Mouse (Mus musculus): ENCODE results near the gene Gpx7.

Gene Gpx7

GRCm38 (mm10) chr4:108406861-108407401 is at the start of gene Gpx7:
Gene Gpx7, minus strand, starts transcription at chr4:108406961.
- peak; percentile 48 for DNase-seq (ENCODE audit: low spot score)

DNA sequence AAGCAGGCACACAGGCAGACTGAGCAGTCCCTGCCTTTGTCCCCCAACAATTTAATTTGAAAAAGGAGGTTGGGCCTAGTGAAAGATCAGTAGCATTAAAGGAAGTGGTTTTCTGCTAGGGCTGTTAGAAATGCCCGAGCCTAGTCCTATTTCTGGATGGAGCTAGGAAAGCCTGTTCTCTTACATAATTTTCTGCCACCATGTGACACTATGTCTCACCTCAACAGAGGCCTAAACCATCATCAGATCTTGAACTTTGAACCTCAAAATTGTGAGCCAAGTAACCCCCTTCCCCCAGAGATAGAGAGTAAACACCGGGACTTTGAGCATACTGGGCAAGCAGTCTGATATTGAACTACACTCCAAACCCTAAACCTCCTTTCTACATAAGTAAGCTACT is 49.3 kb upstream of the Gpx7 start:
- no peak for DNase-seq (ENCODE audit: low spot score)

DNA sequence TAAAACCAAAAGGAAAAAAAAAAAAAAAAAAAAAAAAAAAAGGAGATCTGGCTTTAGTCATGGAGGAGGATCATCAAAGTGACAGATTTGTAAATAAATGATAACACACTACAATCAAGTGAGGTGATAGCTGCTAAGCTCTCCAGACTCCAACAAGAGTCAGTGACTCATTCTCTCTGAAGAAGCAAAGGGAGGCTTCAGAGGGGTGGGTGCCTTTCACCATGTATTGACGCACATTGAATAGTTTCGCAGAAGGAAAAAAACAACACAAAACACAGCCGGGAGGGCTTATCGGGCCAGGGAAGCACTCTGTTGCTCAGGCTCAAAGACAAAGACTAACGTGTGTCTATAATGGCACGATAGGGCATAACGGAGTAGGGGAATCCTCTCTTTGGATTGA is 41.3 kb upstream of the Gpx7 start:
- DNase-seq (ENCODE audit: low spot score): no peak

- DNase-seq (ENCODE audit: low spot score): no peak
Observed at GRCm38 (mm10) chr4:108438082-108438840, 31.5 kb upstream of the Gpx7 start.

DNA sequence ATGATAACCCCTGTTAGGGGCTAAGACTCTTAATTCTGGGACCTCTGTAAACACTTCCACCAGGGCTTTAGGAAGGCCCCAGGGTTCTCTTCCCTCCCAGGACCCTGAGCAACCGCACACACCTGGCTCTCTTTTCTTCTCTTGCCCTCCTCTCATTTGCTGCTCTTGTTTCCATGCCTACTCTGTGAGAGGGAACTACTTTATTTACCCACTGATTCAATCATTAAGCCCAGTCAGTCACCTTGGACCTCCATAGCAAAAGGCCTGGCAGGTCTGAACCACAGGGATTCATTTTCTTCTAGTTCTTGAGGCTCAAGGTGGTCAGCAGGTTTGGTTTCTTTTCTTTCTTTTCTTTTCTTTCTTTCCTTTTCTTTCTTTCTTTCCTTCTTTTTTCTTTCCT is 29.5 kb upstream of the Gpx7 start:
- no peak for DNase-seq (ENCODE audit: low spot score)

GRCm38 (mm10) chr4:108435646-108436045 is 28.9 kb upstream of the Gpx7 start:
- no peak for DNase-seq (ENCODE audit: low spot score)

DNA sequence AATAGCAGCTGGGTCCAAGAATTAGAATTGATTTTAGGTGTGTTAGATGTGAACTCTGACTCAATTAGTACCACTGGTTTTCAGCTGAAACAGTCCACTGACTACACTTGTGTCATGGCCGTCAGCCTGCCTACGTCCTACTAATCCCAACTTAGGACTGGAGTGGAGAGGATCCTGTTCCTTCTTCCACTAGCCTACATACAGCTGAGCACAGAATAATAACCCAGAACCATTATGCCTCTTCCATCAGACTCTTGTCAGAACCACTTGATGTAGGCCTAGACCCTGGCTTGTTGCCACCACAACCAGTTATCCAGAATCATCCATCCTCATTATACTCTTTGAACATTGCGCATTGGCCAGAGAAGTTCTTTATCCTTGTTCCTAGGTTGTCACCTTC is 28.0 kb upstream of the Gpx7 start:
- DNase-seq (ENCODE audit: low spot score): no peak

- DNase-seq (ENCODE audit: low spot score): no peak
Observed at GRCm38 (mm10) chr4:108434221-108434620, 27.5 kb upstream of the Gpx7 start.

DNA sequence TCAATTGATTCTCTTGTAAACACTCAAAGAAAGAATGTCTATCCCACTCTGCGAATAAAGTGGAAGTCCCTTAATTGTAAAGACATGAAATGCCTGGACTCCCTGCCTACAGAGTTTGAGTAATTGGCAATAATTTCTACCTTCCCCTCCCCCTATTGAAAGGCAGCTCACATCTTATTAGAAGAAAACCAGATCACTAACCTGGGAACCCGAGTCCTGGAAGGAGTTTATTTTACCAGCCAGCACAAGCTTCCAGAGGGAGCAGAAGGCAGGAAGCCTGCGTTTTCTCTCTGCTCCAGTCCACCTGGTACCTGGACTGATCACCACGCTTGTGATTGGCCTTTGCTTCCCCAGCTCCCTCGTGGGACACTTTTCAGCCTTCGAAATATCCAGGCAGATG is 26.6 kb upstream of the Gpx7 start:
- peak; percentile 49 for DNase-seq (ENCODE audit: low spot score)

- DNase-seq (ENCODE audit: low spot score): no peak
Observed at GRCm38 (mm10) chr4:108431561-108431936, 24.8 kb upstream of the Gpx7 start.

DNA sequence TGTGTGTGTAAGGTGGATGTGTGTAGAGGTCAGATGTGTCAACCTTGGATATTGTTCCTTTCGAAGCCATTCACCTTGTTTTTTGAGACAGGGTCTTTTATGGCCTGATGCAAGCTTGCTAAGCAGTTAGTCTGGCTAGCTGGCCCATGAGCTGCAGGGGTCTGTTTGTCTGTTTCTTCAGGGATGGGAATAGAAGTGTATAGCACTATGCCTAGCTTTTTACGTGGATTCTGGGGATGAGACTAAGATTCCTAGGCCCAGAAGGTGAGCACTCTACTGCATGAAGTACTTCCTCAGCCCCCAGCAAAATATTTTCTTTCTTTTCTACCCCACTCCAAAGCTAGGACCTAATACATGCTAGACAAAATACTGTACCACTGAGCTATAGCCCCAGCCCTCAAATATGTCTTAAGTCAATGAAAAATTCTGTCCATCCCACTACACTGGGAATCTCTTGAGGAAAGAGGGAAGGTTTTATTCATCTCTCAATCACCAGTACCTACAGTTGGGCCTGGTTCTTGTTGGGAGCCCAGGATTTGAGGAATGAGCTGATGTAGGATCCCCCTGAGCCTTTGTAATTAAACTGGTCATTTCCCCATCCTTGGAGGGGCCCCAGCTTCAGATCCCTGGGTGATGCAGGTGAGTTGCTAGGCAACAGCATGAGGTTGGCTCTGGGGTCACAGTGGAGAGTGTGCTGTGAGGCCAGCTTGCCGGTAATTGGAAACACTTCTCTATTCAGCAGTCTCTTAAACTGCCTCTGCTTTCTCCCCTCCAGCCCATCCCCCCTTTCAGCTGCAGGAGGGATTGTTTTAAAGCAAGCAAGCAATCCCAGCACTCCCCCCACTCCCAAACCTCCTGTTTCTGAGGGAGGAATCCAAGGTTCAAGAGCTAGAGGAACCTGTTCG is 24.1 kb upstream of the Gpx7 start:
- DNase-seq (ENCODE audit: low spot score): peak; percentile 91

GRCm38 (mm10) chr4:108428341-108428721 is 21.6 kb upstream of the Gpx7 start:
- no peak for DNase-seq (ENCODE audit: low spot score)

DNA sequence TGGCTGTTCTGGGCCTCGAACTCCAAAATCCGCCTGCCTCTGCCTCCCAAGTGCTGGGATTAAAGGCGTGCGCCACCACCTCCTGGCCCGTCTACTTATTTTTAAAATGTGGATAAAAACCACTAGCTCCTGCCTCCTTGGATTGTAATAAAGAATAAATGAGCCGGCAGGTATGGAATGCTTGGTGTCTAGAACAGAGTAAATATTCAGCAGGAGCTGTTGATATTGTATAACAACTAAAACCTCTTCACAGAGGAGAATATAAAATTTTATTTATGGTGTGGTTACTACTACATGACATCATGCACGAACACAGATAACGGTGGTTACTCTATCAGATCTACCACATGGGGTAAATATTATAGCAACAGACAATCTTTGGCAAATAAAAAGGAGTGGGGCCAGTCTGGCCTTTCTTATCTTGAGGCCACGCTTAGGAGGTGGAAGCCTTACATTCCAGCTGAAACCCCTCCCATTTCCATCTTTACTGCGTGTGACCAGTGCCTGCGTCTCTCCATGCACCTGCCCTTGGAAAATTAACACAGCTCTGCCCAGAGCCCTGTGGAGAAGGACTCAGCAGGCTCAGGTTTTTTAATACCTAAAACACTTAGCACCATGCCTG is 21.1 kb upstream of the Gpx7 start:
- DNase-seq (ENCODE audit: low spot score): no peak

DNA sequence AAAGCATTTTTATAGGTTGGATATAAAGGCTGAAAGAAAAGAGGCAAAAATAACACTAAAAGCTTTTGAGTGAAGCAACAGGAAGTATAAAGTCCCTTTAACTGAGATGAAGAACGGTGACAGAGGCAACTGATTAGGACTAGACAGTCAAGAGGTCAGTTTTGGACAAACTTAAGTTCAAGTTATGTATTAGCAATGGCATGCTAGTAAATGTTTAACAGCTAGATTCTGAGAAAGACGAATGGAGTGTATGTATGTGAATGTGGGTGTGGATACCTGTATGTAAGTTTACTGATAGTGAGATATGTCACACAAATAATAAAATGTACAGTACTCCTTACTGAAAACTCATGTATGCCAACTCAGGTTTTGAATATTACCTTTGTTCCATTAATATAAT is 17.8 kb upstream of the Gpx7 start:
- DNase-seq (ENCODE audit: low spot score): no peak

GRCm38 (mm10) chr4:108407621-108408020 is 860 bp upstream of the Gpx7 start:
- peak; percentile 50 for DNase-seq (ENCODE audit: low spot score)

DNA sequence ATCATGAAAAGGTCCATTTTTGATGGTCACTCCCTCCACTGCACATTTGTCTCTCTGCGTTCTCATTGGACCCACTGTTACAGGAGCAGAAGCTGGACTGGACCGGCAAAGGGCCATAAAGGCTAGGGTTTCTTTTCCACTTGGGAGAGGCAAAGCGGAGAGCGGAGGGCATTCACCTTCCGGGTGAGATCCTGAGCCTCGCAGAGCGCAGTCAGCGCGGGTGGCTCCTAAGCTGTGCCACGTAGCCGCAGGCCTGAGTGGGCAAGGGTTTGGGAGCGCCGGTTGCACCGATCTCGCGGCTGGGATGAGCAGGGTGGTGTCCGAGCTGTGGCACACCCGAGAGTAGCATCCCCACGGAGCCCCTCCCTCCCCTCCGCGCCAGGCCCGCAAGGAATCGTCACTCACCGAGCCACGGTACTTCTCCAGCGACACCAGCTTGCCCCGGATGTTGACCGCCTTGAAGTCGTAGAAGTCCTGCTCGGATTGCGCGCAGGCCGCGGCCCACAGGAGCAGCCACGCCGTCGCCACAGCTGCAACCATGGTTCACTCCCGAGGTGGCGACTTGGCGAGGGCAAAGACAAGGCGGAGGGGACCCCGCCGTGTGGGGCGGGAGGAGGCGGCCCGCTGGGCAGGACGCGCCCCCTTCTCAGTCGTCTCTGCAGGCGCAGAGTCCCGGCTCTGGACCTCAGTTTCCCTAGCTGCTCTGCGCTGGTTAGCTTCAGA is 462 bp downstream of the Gpx7 start:
- peak; percentile 65 for DNase-seq (ENCODE audit: low spot score)

DNA sequence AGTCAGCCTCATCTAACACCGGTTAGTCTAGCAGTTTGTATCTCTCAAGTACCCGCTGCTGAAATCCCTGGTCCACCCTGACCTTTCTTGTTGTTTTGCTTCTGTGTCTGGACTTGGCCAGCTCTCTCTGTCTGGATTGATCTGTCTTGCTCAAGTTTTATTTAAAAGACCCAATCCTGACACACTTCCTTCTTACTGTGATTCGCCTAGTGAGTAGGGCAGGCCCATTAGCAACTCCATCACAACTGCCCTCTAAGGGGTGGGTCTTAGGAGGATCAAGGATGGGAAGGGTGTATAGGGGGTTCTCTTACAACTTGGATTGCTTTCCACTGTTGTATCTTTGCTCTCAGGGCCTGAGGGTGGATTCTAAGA is 1.0 kb downstream of the Gpx7 start:
- peak; percentile 9 for DNase-seq (ENCODE audit: low spot score)

DNA sequence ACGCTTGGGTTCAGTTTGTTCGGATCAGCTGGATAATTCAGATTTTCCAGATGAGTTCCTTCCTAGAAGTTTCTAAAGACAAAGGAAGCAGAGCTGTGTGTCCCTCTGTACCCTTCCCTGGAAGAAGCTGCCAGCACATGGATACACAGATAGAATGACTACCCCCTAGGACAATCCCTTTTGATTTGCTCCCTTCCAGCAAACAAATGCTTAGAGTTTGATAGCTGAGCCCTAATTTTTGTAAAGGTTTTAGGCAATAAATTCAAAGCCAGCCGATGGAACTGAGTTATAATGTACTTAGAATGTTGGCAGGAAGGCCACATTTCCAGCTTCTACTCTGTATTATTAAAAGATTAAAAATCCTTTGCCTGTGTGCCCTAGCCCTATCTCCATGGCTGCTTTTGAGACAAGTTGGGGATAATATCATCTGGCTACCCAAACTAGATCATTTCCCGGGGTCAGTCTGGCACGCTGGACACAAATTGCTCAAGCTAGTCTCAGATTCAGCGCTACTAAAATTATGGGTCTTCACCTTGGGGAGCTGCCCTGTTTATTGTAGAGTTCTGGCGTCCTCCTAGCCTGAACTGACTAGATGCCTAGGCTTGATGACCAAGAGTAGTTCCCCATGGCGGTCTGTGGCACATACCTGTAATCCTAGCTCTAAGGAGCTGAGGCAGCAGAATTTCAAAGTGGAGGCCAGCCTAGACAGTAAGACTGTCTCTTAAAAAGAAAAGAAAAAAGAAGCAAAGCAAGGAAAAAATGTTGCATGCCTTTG is 2.7 kb downstream of the Gpx7 start:
- DNase-seq (ENCODE audit: low spot score): no peak

DNA sequence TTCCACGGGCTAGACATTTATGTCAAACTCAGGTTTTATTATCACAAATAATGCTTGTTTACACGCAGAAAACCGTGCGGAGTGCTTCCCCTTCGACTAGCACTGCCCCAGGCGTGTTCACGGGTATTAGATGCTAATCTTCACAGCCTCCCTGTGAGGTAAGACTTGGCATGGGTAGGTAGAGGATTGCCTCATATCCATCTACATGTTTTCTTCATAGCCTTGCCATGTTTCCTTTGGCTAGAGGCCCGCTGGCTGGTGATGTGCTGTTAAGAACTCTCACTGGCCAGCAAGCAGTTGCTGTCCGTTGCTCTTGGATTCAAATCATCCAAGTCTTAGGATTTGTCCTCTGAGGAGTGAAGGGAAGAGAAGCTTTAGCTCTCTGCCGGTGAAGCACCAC is 6.4 kb downstream of the Gpx7 start:
- DNase-seq (ENCODE audit: low spot score): no peak

DNA sequence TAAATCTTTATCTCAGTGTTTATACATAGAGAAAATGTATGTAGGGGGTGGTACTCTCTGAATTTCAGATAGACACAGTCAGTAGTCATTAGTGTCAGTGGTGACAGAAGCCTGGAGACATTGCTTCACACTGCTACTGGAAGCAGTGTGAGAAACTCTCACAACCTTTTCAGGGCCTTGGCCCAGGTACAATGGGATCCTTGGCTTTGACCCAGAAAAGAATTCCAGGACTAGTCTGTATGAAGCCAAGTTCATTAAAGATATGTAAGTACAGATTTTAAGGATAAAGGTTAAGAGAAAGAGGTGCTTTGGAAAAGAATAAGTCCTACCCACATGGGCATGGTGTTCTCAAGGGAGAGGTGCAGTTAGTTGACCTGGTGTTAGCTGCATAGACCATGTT is 12.5 kb downstream of the Gpx7 start:
- DNase-seq (ENCODE audit: low spot score): no peak

DNA sequence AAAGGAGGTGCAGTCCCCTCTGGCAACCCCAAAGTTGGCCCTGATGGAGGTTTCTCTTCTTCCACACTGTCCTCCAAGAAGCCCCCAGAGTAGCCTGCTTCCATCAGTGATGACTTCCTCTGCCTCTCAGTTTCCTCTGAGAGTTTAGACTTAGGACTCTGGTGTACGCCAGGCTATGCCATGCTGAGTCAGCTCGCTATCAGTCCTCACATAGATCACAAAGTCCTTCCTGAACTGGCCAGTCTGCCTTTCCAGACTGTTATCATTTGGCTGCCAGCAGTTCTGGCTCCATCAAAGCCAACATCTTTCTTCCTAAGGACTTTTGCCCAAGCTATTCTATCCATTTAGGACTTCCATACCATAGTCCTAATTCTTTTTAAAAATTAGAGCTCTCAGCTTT is 14.2 kb downstream of the Gpx7 start:
- DNase-seq (ENCODE audit: low spot score): no peak
